In the genomic region with DNA sequence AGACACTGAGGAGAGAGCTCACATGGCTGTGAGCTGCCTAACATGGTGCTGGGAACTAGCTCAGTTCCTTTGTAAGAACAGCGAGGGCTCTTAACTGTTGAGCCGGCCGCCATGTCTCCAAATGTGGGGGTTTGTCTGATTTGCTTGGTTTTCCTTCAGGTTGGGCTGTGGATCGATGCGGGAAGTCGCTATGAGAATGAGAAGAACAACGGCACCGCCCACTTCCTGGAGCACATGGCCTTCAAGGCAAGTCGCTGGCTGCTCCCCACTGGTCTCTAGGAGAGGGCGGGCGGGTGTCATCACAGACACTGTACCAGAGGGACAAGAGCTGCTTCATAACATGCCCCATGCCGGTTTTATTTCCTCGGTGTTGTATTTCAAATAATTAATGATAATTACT, we compare ENCODE assay signal across 18 mouse cellular contexts.
"Had no signal": no experiment of that assay in that cellular context is flagged by ENCODE, and none has a peak within 500 bp of the region (broad histone marks: within the 10 kb centered on the region; RNA-seq: fewer than 3 reads in every experiment).

No protein-coding gene starts in this region.

- H3K4me3 ChIP-seq: heart, embryonic 10.5 days; heart, embryonic 12.5 days; hindbrain, embryonic 13.5 days; hindbrain, embryonic 15.5 days; kidney, embryonic 15.5 days; limb, embryonic 13.5 days; limb, embryonic 15.5 days; liver, embryonic 12.5 days had no signal

- H3K27me3 ChIP-seq: heart, embryonic 12.5 days; hindbrain, embryonic 13.5 days; hindbrain, embryonic 15.5 days; kidney, embryonic 15.5 days; limb, embryonic 13.5 days; limb, embryonic 15.5 days; liver, embryonic 12.5 days had no signal

- ATAC-seq: hindbrain, postnatal 0 days; liver, embryonic 12.5 days had no signal

- H3K9me3 ChIP-seq: heart, embryonic 10.5 days; heart, embryonic 12.5 days; hindbrain, embryonic 13.5 days; hindbrain, embryonic 15.5 days; kidney, embryonic 15.5 days; limb, embryonic 13.5 days; limb, embryonic 15.5 days; liver, embryonic 12.5 days had no signal

- H3K27ac ChIP-seq: heart, embryonic 10.5 days; hindbrain, embryonic 13.5 days; hindbrain, embryonic 15.5 days; hindbrain, postnatal 0 days; kidney, embryonic 15.5 days; kidney, postnatal 0 days; limb, embryonic 13.5 days; limb, embryonic 15.5 days; liver, embryonic 12.5 days; liver, embryonic 14.5 days had no signal

- H3K9ac ChIP-seq: heart, embryonic 12.5 days; hindbrain, embryonic 13.5 days; hindbrain, embryonic 15.5 days; kidney, embryonic 15.5 days; limb, embryonic 13.5 days; limb, embryonic 15.5 days; liver, embryonic 12.5 days; liver, embryonic 14.5 days had no signal

- DNase-seq: gastrocnemius, postnatal 14 days; gastrocnemius, postnatal 36 days; heart, postnatal 10 days; heart, postnatal 36 days; layer of hippocampus, adult 9-11 months; layer of hippocampus, postnatal 36 days; left cerebral cortex, postnatal 4 days had no signal

- H3K4me2 ChIP-seq: heart, embryonic 12.5 days; hindbrain, embryonic 13.5 days; hindbrain, embryonic 15.5 days; kidney, embryonic 15.5 days; limb, embryonic 13.5 days; limb, embryonic 15.5 days; liver, embryonic 12.5 days had no signal
